Mouse (Mus musculus): ENCODE results near the gene Lrrc56. TPM values are rescaled to one million over a fixed set of nuclear protein-coding genes. Genes with fewer than 3 reads are reported as not detected.

Lrrc56 gene
- polyA plus RNA-seq (2012; rRNA removed): 5.4 and 7.2 TPM in 2 replicates

- peak; percentile 88 for DNase-seq (ENCODE audit: low read depth, low spot score)
- under 1% methylated on average over 32 of the region's 39 CpGs for WGBS
Measured at GRCm38 (mm10) chr7:141193948-141194347, at the start of gene Lrrc56, which contains the start of gene Hras. Gene Lrrc56 (plus strand): TSS chr7:141194157. Gene Hras (minus strand): TSS chr7:141194005.

GRCm38 (mm10) chr7:141144650-141145049, 49.3 kb upstream of the Lrrc56 start:
- no peak for DNase-seq (ENCODE audit: low read depth, low spot score)
- 83% methylated on average over 3 of the region's 3 CpGs for WGBS

DNA sequence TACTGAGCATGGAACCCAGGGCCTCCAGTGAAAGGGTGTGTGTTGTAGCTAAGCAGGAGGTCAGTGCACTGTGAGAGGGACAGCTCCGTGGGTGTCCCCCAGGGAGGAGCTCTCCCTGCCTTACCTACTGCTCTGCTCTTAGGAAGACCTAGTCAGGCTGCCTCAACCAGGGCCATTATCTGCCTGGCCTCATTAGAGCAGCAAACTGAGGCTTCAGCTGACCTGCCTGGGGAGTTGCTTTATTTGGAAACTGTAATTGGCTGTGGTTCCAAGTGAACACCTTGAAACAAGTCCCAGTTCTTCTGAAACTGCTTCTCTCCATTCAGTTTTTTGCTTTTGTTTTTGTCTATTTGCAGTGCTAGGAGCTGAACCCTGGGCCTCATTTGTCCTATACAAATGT, 48.6 kb upstream of the Lrrc56 start:
- WGBS: 65% methylated on average over 1 of the region's 1 CpGs

DNA sequence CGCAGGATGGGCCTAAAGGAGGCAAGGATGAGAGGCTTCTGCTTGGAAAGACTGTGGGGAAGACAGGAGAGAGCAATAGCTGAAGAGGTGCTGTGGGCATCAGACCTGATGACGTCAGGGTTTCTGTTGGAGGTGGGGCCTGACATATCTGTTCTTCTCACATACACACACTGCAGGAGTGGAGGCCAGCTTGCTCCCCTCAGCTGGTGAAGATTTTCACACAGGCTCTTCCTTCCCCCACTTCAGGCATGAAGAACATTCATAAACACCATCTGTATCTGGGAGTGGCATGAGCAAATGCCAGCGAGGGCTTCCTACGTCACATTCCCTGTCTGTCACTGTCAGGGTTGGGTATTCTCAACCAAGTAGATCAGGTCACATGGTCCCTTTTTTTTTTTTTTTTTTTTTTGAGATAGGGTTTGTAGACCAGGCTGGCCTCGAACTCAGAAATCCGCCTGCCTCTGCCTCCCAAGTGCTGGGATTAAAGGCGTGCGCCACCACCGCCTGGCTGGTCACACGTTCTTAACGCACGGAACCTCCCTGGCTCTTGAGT, 47.8 kb upstream of the Lrrc56 start:
- DNase-seq (ENCODE audit: low read depth, low spot score): no peak
- 92% methylated on average over 12 of the region's 12 CpGs for WGBS

More for the DNA sequence above, 48.6 kb upstream of the Lrrc56 start:
- no peak for DNase-seq (ENCODE audit: low read depth, low spot score)

GRCm38 (mm10) chr7:141147044-141147443, 46.9 kb upstream of the Lrrc56 start:
- no peak for DNase-seq (ENCODE audit: low read depth, low spot score)
- WGBS: 84% methylated on average over 6 of the region's 6 CpGs

DNA sequence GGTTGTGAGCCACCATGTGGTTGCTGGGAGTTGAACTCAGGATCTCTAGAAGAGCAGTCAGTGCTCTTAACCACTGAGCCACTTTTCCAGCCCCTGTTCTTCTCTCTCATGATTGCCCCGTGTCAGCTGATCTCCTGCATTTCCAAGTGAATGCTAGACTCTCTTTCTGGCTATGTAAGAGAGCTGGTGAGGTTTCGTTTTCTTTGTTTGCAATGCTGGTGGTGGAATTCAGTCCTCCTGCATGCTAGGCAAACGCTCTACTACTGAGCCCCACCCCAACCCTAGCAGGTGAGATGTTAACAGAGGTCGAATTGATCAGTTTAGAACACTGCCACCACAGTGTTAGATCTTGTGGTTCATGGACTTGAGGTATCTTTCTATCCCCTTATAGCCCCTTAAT, 45.3 kb upstream of the Lrrc56 start:
- no peak for DNase-seq (ENCODE audit: low read depth, low spot score)
- 40% methylated on average over 4 of the region's 4 CpGs for WGBS

- 59% methylated on average over 9 of the region's 9 CpGs for WGBS
- no peak for DNase-seq (ENCODE audit: low read depth, low spot score)
Measured at GRCm38 (mm10) chr7:141155362-141155761, 38.6 kb upstream of the Lrrc56 start.

DNA sequence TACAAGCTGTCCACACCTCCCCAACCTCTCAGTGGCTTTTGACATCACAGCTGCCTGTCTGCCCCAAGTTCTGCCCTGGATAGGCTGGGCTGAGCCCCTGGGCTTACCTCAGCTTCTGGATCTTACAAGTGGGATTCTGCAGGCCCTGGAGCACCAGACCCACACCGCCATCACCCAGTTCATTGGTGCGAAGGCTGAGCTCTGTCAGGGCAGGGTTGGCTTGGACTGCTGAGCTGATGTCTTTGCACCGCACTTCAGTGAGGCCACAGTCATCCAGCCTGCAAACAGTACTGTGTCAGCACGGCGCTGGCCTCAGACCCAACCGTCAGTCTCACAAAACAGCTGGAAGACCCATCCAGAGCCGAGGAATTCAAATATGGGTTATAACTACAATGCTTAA, 29.6 kb upstream of the Lrrc56 start:
- DNase-seq (ENCODE audit: low read depth, low spot score): no peak
- WGBS: 85% methylated on average over 7 of the region's 7 CpGs

DNA sequence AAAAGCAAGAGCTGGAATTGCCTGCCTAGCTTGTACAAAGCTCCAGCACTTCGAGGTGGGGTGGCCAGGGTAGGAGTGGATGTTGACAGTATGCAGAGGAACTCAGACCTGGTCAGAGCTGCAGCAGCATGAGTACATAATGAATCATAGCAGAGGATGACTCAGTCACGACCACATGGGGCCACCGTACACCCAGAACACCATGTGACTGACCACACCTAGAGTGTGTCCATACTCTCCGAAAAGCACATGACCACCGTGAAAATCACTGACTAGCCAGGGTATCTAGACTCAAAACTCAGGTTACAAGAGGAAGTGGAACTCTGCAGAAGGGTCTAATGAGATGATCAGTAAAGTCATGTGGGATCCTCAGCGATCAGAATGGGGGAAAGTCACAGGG, 29.1 kb upstream of the Lrrc56 start:
- 29% methylated on average over 6 of the region's 6 CpGs for WGBS
- no peak for DNase-seq (ENCODE audit: low read depth, low spot score)

DNA sequence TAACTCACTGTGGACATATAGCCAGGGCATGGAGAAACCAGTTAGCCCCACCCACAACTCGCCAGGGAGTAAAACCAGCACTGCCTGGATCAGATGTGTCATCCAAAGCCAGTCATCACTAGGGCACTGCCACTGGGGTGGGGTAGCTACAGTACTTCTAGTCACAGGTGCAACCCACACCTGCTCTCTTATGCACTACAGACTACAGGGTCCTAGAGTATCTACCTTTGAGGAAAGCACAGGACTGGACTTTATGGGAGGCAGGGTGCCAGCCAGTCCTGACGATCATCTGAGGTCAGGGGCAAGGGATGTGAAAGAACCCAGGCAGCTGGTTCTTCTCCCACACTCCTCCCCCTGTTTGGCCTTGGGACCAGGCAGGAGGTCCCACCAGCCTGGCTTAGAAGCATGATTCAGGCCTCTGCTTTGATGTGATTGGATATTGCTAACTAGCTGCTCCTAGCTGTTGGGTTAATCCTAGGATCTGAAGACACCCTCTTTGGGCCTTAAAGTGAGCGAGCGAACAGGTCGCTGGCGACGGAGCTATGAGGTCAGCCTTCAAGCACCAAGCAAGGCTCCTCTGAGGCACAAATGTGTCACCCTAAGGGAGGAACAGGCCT, 25.9 kb upstream of the Lrrc56 start:
- WGBS: 0% methylated on average over 7 of the region's 7 CpGs

DNA sequence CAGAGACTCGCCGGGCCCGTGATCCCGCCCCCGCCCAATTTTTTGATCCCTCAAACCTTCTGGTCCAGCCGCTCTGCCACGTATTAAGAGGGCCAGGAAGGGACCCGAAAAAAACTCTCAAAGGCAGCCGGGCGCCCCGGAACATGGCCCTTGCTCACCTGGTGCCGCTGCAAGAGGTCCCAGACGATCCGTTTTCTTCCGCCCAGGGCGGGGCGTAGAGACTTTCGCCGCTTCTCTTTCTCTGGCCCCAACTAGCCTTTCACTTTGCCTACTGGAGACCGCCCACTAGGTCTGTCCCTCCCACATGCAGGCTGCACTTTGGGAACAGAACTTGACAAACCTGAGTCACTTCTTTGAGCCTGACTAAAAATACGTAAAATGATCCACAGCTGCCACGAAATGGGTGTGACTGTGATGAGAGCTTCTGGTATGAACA, 25.4 kb upstream of the Lrrc56 start:
- WGBS: 1% methylated on average over 22 of the region's 22 CpGs
- DNase-seq (ENCODE audit: low read depth, low spot score): peak; percentile 93

More for the DNA sequence above, 25.9 kb upstream of the Lrrc56 start:
- DNase-seq (ENCODE audit: low read depth, low spot score): no peak

- 3% methylated on average over 1 of the region's 1 CpGs for WGBS
- DNase-seq (ENCODE audit: low read depth, low spot score): no peak
Measured at GRCm38 (mm10) chr7:141169300-141169699, 24.7 kb upstream of the Lrrc56 start.

- no peak for DNase-seq (ENCODE audit: low read depth, low spot score)
Measured at GRCm38 (mm10) chr7:141169866-141170265, 24.1 kb upstream of the Lrrc56 start.

- under 1% methylated on average over 55 of the region's 55 CpGs for WGBS
- peak; percentile 72 for DNase-seq (ENCODE audit: low read depth, low spot score)
Measured at GRCm38 (mm10) chr7:141172116-141173006, 21.6 kb upstream of the Lrrc56 start, which contains the start of gene Rnh1. Gene Rnh1 (minus strand): TSS chr7:141172857.

DNA sequence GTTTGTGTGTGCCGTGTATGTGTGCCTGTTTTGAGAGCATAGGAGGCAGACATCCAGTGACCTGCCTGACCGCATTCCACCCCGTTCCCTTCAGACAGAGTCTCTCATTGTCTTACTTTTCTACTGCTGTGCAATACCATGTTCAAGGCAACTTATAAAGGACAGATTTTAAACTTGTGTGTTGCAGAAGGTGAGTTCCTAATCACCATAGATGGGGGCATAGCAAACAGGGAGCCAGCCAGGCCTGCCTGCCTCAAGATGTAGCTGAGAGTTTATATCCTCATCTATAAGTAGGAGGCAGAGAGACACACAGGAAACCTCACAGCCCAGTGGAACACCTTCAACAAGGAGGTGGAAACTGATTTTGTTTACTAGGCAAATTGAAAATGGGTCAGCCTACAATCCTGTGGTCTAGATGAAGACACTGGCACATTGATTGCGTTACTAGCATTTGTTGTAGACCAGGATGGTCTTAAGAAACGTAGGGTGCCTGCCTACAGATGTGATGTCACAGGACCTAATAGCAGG, 20.6 kb upstream of the Lrrc56 start:
- WGBS: 61% methylated on average over 5 of the region's 5 CpGs
- DNase-seq (ENCODE audit: low read depth, low spot score): no peak

DNA sequence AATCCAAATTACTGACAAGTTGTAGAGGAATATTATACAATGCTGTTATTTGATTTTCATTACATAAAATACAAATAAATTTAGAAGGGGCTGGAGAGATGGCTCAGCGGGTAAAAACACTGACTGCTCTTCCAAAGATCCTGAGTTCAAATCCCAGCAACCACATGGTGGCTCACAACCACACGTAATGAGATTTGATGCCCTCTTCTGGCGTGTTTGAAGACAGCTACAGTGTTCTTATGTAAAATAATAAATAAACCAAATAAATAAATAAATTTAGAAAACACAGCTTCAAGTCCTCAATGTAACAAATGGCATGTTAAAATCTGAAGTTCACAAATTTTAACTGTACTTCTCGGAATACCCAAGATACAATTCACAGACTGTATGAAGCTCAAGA, 18.9 kb upstream of the Lrrc56 start:
- 84% methylated on average over 4 of the region's 4 CpGs for WGBS
- DNase-seq (ENCODE audit: low read depth, low spot score): no peak

DNA sequence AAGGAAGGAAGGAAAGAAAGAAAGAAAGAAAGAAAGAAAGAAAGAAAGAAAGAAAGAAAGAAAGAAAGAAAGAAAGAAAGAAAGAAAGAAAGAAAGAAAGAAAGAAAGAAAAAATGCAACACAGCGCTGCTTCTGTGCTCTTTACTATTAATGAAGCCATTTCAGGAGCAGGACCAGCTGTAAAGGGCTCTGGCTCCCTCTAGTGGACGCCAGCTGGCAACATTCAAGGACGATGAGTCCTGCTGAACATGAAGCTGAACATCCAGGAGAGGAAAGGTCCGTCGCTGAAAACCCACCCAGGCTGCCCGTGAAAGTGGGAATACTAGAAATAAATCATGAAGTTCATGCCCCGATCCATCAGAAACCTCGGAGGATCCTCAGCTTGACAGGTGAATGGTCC, 17.8 kb upstream of the Lrrc56 start:
- WGBS: 2% methylated on average over 8 of the region's 8 CpGs
- peak; percentile 81 for DNase-seq (ENCODE audit: low read depth, low spot score)

- no peak for DNase-seq (ENCODE audit: low read depth, low spot score)
- 74% methylated on average over 3 of the region's 3 CpGs for WGBS
Measured at GRCm38 (mm10) chr7:141188194-141188593, 5.8 kb upstream of the Lrrc56 start.

DNA sequence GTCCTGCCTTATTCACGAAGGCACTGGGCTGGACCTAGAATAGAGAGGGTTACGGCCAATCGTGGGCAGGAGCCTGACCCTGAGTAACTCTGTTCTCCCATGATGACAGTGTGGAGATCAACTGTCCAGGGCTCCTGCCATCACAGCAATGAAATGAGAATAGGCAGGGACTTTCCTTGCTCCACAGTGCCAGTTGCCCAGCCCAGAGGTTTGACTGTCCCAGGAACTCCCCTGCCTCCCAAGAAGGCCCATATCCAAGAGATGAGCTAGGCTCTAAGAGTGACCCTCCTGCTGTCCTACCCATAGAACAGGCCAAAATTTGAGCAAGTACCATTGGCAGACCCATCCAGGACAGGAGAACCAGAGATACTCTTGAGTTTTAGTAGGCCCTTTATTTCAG, 5.2 kb upstream of the Lrrc56 start:
- no peak for DNase-seq (ENCODE audit: low read depth, low spot score)
- WGBS: 83% methylated on average over 3 of the region's 3 CpGs

- no peak for DNase-seq (ENCODE audit: low read depth, low spot score)
- 84% methylated on average over 3 of the region's 3 CpGs for WGBS
Measured at GRCm38 (mm10) chr7:141190220-141190619, 3.7 kb upstream of the Lrrc56 start.
